Mouse (Mus musculus): ENCODE measurements around the gene Megf11.

DNA sequence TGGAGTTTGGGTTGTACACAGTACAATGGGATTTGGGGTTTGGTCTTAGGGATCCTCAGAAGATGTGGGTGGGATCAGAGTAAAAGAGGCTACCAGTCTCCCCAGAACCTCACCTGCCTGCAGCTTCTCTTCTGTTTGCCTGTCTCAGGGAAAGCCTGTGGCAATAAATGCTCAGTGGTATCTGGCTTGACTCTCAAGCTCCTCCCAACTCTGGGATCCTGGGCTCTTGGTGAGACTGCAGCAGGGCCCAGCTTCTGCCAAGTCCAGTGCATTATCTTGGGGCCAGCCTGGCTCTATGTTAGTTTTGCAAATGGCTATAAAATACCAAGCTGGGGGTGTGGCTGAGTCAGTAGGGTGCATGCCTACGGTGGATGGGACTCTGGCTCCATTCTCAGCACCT is 165.9 kb downstream of the Megf11 start:
- TF ChIP-seq CTCF (IDR thresholded peaks at IDR 0.05) = no peak
- TF ChIP-seq POLR2A (IDR thresholded peaks at IDR 0.05; ENCODE audit: insufficient read depth, low read depth, low read length) = no peak
- no peak for TF ChIP-seq EP300 (IDR thresholded peaks at IDR 0.05; ENCODE audit: insufficient read depth, low read depth, low read length)
